Mouse (Mus musculus) heart, adult 2 months (tissue): Measurements from ENCODE around the gene Suclg1. TPM values are rescaled to one million over a fixed set of nuclear protein-coding genes. Genes with fewer than 3 reads are reported as not detected.

Experiments used
- DNase-seq, 2 experiments: peaks; one replicate each; pipeline ENCODE4 v3.0.0; 2021
- H3K27ac ChIP-seq: fragments of 200-600 bp; 2 replicates; pipeline ENCODE4 v1.8.1; 2022
- H3K27me3 ChIP-seq: fragments of 200-500 bp; 2 replicates; pipeline ENCODE4 v1.6.1; 2012; ENCODE audit warnings: mild to moderate bottlenecking, low read length, inconsistent platforms, mixed read lengths; ENCODE audit not compliant: control insufficient read depth, insufficient read depth
- H3K36me3 ChIP-seq: fragments of 200-500 bp; 2 replicates; pipeline ENCODE4 v1.6.1; 2012; ENCODE audit warnings: low read length, inconsistent platforms; ENCODE audit not compliant: control insufficient read depth, insufficient read depth
- H3K4me1 ChIP-seq: fragments of 200-500 bp; 2 replicates; pipeline ENCODE4 v1.6.1; 2011; ENCODE audit warnings: low read length; ENCODE audit not compliant: control insufficient read depth, insufficient read depth
- H3K4me3 ChIP-seq: fragments of 200-600 bp; 2 replicates; pipeline ENCODE4 v1.8.1; 2022
- H3K79me2 ChIP-seq: fragments of 200-500 bp; replicated peaks from 2 replicates; pipeline ENCODE4 v1.6.1; 2012; ENCODE audit warnings: mild to moderate bottlenecking, inconsistent platforms, low read length, moderate library complexity, mixed read lengths; ENCODE audit not compliant: control insufficient read depth, insufficient read depth
- H3K9ac ChIP-seq: fragments of 200-500 bp; 2 replicates; pipeline ENCODE4 v1.6.1; 2012; ENCODE audit warnings: low read depth, mild to moderate bottlenecking, control low read depth, inconsistent platforms, low read length, mixed read lengths
- CTCF ChIP-seq: fragments of 200-600 bp; IDR thresholded peaks from 2 replicates; pipeline ENCODE4 v1.8.1; 2022; ENCODE audit warnings: antibody characterized with exemption, mild to moderate bottlenecking, moderate library complexity
- EP300 ChIP-seq: fragments of 200-500 bp; IDR thresholded peaks from 2 replicates; pipeline ENCODE4 v1.6.1; 2011; ENCODE audit warnings: low read depth, low read length, control low read depth; ENCODE audit not compliant: insufficient read depth
- POLR2A ChIP-seq: fragments of 200-500 bp; IDR thresholded peaks from 2 replicates; pipeline ENCODE4 v1.6.1; 2011; ENCODE audit warnings: mild to moderate bottlenecking, low read depth, low read length, control low read depth; ENCODE audit not compliant: insufficient read depth
- WGBS: fragments of 180-500 bp; shearing (Covaris S2); methylation state at CpG from one replicate; pipeline ENCODE4 v1.1.7; 2018; 5-methylcytosine and 5-hydroxymethylcytosine counted together
- intact Hi-C: fragments of 180-260 bp; cut with DNase I; formaldehyde crosslinking; loops from one replicate; pipeline ENCODE4 v1.15.1; 2025
- polyA plus RNA-seq: library from polyadenylated mRNA; depleted of rRNA; stranded (reverse); fragments of >200 nt; gene quantifications from 2 replicates; pipeline ENCODE4 v1.2.3, GENCODE M21; 2012
- total RNA-seq, 2 experiments: library from RNA; stranded (reverse); gene quantifications; 2 replicates each; pipeline ENCODE4 v1.2.3; 2021

Suclg1 gene
- total and polyA plus RNA-seq, 3 experiments, result 312 to 531 (median 461) TPM

DNA sequence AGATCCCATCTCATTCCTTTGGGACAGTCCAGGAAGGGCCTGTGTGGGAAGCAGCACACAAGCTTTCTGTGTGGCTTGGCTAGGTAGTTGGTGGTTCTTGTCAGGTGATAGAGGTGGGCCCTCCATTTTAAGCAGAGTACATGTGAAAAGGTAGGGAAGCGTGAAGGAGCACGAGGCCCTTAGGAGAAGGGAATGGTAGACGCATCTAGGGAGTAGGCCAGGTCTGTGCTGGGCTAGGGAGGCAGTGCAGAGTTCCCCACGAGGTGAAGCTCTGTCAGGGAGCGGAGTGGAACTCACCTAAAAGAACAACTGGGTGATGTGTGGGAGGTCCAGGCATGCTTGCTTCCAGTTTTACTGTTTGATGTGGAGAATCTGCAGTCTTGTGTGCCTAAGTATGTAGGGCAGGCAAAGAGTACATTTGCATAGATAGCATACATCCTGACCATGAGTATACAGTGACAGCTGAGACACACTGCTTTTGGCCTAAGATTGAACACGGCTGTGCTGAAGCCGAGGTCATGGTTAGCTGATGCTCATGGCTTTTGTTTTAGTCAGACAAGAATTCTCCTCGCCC lies 19.6 kb downstream of the Suclg1 start:
- DNase-seq, result no peak
- Histone ChIP-seq H3K27ac (no peak overlapping the region), H3K4me1 (peaks cover 3% of the 10 kb centered on the region; the same call in 1 of the 2 replicates), H3K79me2 (no peaks in the 10 kb centered on the region), H3K27me3 (no peaks in the 10 kb centered on the region), H3K36me3 (peaks cover 22% of the 10 kb centered on the region), H3K4me3 (no peak overlapping the region), H3K9ac (no peak overlapping the region)
- intact Hi-C loops, result no loop called here
- TF ChIP-seq POLR2A (no peak), CTCF (no peak), EP300 (no peak)
- 87% methylated on average over 8 of the region's 8 CpGs for whole genome bisulfite sequencing

DNA sequence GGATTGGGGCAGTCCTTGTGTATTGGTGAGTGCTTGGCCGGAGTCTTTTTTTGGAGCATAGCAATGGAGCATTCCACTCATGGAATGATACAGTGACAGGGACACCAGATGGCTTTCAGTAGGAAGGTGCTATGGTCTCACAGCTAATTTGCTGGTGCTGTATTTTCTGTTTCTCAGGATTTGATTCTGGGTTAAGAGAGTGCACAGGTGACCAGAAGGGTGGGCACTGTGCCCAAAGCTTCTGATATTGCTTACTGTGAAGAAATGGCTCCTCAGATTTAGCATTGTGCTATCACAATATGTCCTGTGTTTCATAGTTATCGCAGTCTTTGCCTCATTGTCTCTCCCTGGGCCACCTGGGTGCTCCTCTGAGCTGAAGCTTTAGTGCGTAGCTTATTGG lies 21.2 kb downstream of the Suclg1 start:
- no peak overlapping the region for H3K4me3 ChIP-seq
- intact Hi-C loops, result no loop called here
- DNase-seq, result no peak
- H3K36me3 ChIP-seq, result peaks cover 23% of the 10 kb centered on the region
- no peak overlapping the region for H3K9ac ChIP-seq
- H3K79me2 ChIP-seq, result no peaks in the 10 kb centered on the region
- peaks cover 3% of the 10 kb centered on the region; the same call in 1 of the 2 replicates for H3K4me1 ChIP-seq
- TF ChIP-seq POLR2A (no peak), EP300 (no peak), CTCF (no peak)
- 99% methylated on average over 3 of the region's 3 CpGs for WGBS
- H3K27ac ChIP-seq, result no peak overlapping the region
- H3K27me3 ChIP-seq, result no peaks in the 10 kb centered on the region

- intact Hi-C loops, result no loop called here
- Histone ChIP-seq H3K27ac (no peak overlapping the region), H3K27me3 (no peaks in the 10 kb centered on the region), H3K79me2 (no peaks in the 10 kb centered on the region), H3K4me1 (no peaks in the 10 kb centered on the region), H3K9ac (no peak overlapping the region), H3K4me3 (no peak overlapping the region), H3K36me3 (peaks cover 18% of the 10 kb centered on the region)
- no peak for DNase-seq
- TF ChIP-seq EP300, result no peak
- TF ChIP-seq POLR2A, result no peak
- TF ChIP-seq CTCF, result no peak
- 82% methylated on average over 3 of the region's 3 CpGs for WGBS
Observed at GRCm38 (mm10) chr6:73271546-73272091, 23.4 kb downstream of the Suclg1 start.

- Histone ChIP-seq H3K79me2 (no peaks in the 10 kb centered on the region), H3K36me3 (peaks cover 16% of the 10 kb centered on the region), H3K4me1 (no peaks in the 10 kb centered on the region), H3K9ac (no peak overlapping the region), H3K27me3 (no peaks in the 10 kb centered on the region), H3K27ac (no peak overlapping the region), H3K4me3 (no peak overlapping the region)
- intact Hi-C loops, result no loop called here
- no peak for TF ChIP-seq EP300
- no peak for TF ChIP-seq POLR2A
- no peak for TF ChIP-seq CTCF
- 91% methylated on average over 5 of the region's 5 CpGs for WGBS
- DNase-seq, result no peak
Observed at GRCm38 (mm10) chr6:73275002-73275401, 26.8 kb downstream of the Suclg1 start.

DNA sequence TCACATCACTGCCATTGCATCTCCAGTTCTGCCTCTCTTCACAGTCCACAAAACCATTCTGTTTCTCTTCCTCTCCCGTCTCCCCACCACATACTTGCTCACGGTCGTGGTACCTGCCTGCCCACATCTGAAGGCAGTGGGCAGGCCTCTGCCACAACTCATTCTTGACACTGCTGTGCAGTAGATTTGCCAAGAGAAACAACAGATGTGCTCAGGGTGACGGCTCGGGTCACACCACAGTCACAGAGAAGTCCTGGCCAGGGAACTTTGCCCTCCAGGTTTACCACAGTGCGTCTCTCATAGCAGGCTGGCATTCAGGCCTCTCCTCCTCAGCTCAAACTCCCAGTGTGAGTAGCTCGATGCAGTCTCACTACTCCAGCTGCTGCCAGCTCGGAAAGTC lies 31.5 kb downstream of the Suclg1 start:
- DNase-seq, result no peak
- intact Hi-C loops, result no loop called here
- TF ChIP-seq EP300 (no peak), POLR2A (no peak), CTCF (no peak)
- no peak overlapping the region for H3K27ac ChIP-seq
- no peaks in the 10 kb centered on the region for H3K27me3 ChIP-seq
- peaks cover 5% of the 10 kb centered on the region for H3K36me3 ChIP-seq
- H3K9ac ChIP-seq, result no peak overlapping the region
- H3K79me2 ChIP-seq, result no peaks in the 10 kb centered on the region
- H3K4me3 ChIP-seq, result no peak overlapping the region
- H3K4me1 ChIP-seq, result no peaks in the 10 kb centered on the region
- WGBS, result 67% methylated on average over 8 of the region's 8 CpGs

DNA sequence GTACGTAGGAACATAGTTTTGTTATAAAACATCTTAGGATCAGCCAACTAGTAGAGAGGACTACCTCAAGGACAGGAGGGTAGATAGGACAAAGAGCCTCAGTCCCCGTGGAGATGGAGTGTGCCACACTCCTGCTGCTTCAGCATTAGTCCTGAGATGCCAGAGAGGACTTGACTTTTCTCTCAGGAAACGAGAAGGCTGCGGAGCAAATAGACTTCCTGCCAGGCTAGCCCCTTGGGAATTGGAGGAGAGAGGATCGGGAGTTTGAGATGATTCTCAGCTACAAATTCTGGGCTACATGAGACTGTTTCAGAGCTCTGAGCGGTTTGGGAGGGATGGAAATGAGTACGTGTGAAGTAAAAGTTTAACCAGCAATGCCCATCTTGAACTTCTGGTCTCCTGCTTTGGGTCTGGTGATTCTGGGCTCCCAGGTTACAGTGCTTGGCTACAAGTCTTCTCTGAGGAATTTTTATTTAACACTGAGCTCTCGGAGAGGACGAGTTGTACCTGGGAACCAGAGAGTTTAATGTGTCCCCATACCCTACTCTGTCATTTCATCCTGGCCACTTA lies 32.4 kb downstream of the Suclg1 start:
- intact Hi-C loops, result no loop called here
- Histone ChIP-seq H3K36me3 (peaks cover 1% of the 10 kb centered on the region; the same call in 1 of the 2 replicates), H3K4me1 (no peaks in the 10 kb centered on the region), H3K27ac (no peak overlapping the region), H3K4me3 (no peak overlapping the region), H3K9ac (no peak overlapping the region), H3K27me3 (no peaks in the 10 kb centered on the region), H3K79me2 (no peaks in the 10 kb centered on the region)
- no peak for DNase-seq
- 52% methylated on average over 9 of the region's 9 CpGs for WGBS
- TF ChIP-seq EP300, result no peak
- no peak for TF ChIP-seq CTCF
- TF ChIP-seq POLR2A, result no peak
